Mouse (Mus musculus) lung, embryonic 14.5 days (tissue): ENCODE measurements around the gene Smyd3. TPM values are rescaled to one million over a fixed set of nuclear protein-coding genes. Genes with fewer than 3 reads are reported as not detected.

Experiments
- ATAC-seq: fragments of 200-750 bp; cut with Nextera tagmentation; 2 replicates; pipeline ENCODE4 v1.8.0; 2017; ENCODE audit warnings: mild to moderate bottlenecking, moderate TSS enrichment, moderate library complexity; ENCODE audit not compliant: insufficient read depth
- DNase-seq: peaks from one replicate; pipeline ENCODE4 v3.0.0-alpha.2; 2015
- H3K27ac ChIP-seq: fragments of 300-500 bp; sonication (generic); 2 replicates; pipeline ENCODE4 v1.5.1; 2014; ENCODE audit warnings: low read depth, mild to moderate bottlenecking, moderate library complexity
- H3K27me3 ChIP-seq: fragments of 300-500 bp; sonication (generic); 2 replicates; pipeline ENCODE4 v1.6.1; 2014; ENCODE audit warnings: low read length, control low read depth; ENCODE audit not compliant: insufficient read depth
- H3K36me3 ChIP-seq: fragments of 300-500 bp; sonication (generic); 2 replicates; pipeline ENCODE4 v1.6.1; 2014; ENCODE audit warnings: control low read depth; ENCODE audit not compliant: insufficient read depth
- H3K4me1 ChIP-seq: fragments of 300-500 bp; sonication (generic); 2 replicates; pipeline ENCODE4 v1.6.1; 2014; ENCODE audit warnings: antibody characterized with exemption, control low read depth; ENCODE audit not compliant: insufficient read depth
- H3K4me2 ChIP-seq: fragments of 300-500 bp; sonication (generic); 2 replicates; pipeline ENCODE4 v1.6.1; 2014; ENCODE audit warnings: mild to moderate bottlenecking
- H3K4me3 ChIP-seq: fragments of 300-500 bp; sonication (generic); 2 replicates; pipeline ENCODE4 v1.5.1; 2014; ENCODE audit warnings: low read depth, low read length
- H3K9ac ChIP-seq: fragments of 300-500 bp; sonication (generic); 2 replicates; pipeline ENCODE4 v1.6.1; 2014
- H3K9me3 ChIP-seq: fragments of 300-500 bp; sonication (generic); 2 replicates; pipeline ENCODE4 v1.6.1; 2016; ENCODE audit warnings: low read depth, low read length, control low read depth
- CTCF ChIP-seq: IDR thresholded peaks from 2 replicates; pipeline ENCODE4 v1.5.1; 2016; ENCODE audit warnings: antibody characterized with exemption, low read depth
- WGBS: fragments of 180-500 bp; shearing (Covaris S2); extraction: QIAGEN DNeasy Blood & Tissue Kit; methylation state at CpG from one replicate; pipeline ENCODE4 v1.1.7; 2014; 5-methylcytosine and 5-hydroxymethylcytosine counted together
- polyA plus RNA-seq: library from polyadenylated mRNA; unstranded; fragments of >200 nt; fragmentation: Nextera tagmentation; extraction: Ambion mirVana; gene quantifications from 2 replicates; pipeline ENCODE4 v1.2.1, GENCODE M21; 2014

Smyd3 gene
- polyA plus RNA-seq, 1 experiment from 2014 or later: 20.6 TPM

DNA sequence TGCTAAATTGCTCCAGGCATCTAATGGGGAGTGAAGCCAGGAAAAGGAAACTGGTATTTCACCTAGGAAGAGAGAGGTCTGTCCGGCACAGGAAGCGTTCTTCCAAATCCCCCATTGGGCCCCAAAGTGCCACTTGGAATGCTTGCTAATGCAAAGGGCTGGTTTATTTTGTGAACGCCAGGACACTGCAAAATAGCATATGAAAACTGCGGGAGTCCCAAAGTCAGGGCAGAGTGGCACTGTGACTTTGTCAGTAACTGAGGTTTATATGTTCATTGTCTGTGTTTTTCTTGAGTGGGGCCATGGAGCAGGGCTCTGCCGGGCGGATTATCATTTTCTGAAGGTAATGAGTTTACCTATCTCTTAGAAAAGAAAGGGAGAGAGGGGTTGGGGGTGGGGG is 526.8 kb downstream of the Smyd3 start:
- Histone ChIP-seq H3K9ac (no peak overlapping the region), H3K27me3 (no peaks in the 10 kb centered on the region), H3K4me2 (no peak overlapping the region), H3K27ac (no peak overlapping the region), H3K4me1 (no peaks in the 10 kb centered on the region), H3K36me3 (no peaks in the 10 kb centered on the region), H3K9me3 (no peaks in the 10 kb centered on the region), H3K4me3 (no peak overlapping the region)
- no peak for TF ChIP-seq CTCF
- no peak for DNase-seq
- ATAC-seq: no peak
- WGBS: 61% methylated on average over 6 of the region's 6 CpGs

GRCm38 (mm10) chr1:178989485-178989884 is 528.4 kb downstream of the Smyd3 start:
- no peaks in the 10 kb centered on the region for H3K9me3 ChIP-seq
- no peak overlapping the region for H3K27ac ChIP-seq
- no peak for TF ChIP-seq CTCF
- ATAC-seq: no peak
- H3K9ac ChIP-seq: no peak overlapping the region
- H3K4me2 ChIP-seq: no peak overlapping the region
- no peaks in the 10 kb centered on the region for H3K27me3 ChIP-seq
- 47% methylated on average over 4 of the region's 4 CpGs for WGBS
- no peaks in the 10 kb centered on the region for H3K4me1 ChIP-seq
- no peak overlapping the region for H3K4me3 ChIP-seq
- H3K36me3 ChIP-seq: no peaks in the 10 kb centered on the region
- peak; percentile 43 for DNase-seq

DNA sequence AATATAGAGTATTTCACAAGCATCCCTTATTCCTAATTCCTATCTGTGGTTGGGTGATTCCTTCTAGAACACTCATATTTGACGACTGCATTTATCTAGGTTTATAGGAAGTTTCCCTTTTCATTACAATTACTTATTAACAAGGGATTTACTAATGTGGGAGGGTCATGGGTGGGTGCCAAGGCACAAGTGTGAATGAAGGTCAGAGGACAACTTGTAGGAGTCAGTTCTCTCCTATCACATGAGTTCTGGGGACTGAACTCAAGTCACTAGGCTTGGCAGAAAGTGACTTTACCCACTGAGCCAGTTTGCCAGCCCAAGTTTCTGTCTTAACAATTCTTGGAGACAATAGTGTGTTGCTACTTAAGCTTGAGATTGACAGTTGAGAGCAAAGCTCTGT is 529.7 kb downstream of the Smyd3 start:
- H3K4me2 ChIP-seq: no peak overlapping the region
- TF ChIP-seq CTCF: no peak
- no peaks in the 10 kb centered on the region for H3K9me3 ChIP-seq
- 49% methylated on average over 1 of the region's 1 CpGs for WGBS
- H3K36me3 ChIP-seq: no peaks in the 10 kb centered on the region
- no peaks in the 10 kb centered on the region for H3K4me1 ChIP-seq
- no peak for ATAC-seq
- H3K9ac ChIP-seq: no peak overlapping the region
- H3K27ac ChIP-seq: no peak overlapping the region
- H3K4me3 ChIP-seq: no peak overlapping the region
- DNase-seq: no peak
- H3K27me3 ChIP-seq: no peaks in the 10 kb centered on the region

- ATAC-seq (no peak), DNase-seq (no peak)
- Histone ChIP-seq H3K27me3 (no peaks in the 10 kb centered on the region), H3K36me3 (no peaks in the 10 kb centered on the region), H3K4me2 (no peak overlapping the region), H3K27ac (no peak overlapping the region), H3K9ac (no peak overlapping the region), H3K9me3 (no peaks in the 10 kb centered on the region), H3K4me3 (no peak overlapping the region), H3K4me1 (0 out of 2 replicates have a peak, but pooled peaks cover 3% of the 10 kb centered on the region)
- no peak for TF ChIP-seq CTCF
- WGBS: 64% methylated on average over 5 of the region's 5 CpGs
These were observed 536.2 kb downstream of the Smyd3 start for GRCm38 (mm10) chr1:178981641-178982040.

- TF ChIP-seq CTCF: peak; percentile 12; the same call in 1 of the 2 replicates
- ATAC-seq (no peak), DNase-seq (no peak)
- Histone ChIP-seq H3K4me1 (0 out of 2 replicates have a peak, but pooled peaks cover 3% of the 10 kb centered on the region), H3K27me3 (no peaks in the 10 kb centered on the region), H3K36me3 (no peaks in the 10 kb centered on the region), H3K4me3 (no peak overlapping the region), H3K4me2 (no peak overlapping the region), H3K27ac (no peak overlapping the region), H3K9ac (no peak overlapping the region), H3K9me3 (no peaks in the 10 kb centered on the region)
These were observed 537.7 kb downstream of the Smyd3 start for GRCm38 (mm10) chr1:178980185-178980584.

DNA sequence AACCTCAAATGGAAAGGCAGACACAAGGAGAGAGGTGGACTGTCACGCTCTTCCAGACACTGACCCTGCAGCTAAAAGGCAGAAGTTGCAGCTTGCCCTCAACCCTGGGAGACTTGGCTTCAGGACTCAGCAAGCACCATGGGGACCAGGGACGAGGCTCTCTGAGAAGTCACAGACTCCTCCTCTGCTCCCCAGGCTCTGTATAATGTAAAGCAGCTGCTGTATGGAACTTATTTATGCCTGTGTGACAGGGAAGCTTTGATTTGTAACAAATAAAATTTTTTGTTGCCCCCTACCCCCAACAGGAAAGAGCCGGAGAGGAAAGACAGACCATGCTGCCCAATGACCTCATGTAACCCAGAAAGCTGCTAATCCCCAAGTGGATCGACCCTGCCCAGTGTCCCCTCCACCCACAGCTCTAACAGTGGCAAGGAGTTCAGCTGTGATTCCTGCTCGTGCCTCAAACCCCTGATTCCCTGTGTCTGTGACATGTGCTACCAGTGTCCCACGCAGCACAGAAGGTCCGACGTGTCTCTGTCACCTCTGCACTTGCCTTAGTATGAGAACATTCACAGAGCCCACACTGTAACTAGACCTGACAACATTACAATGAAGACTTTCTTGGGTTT is 539.1 kb downstream of the Smyd3 start:
- H3K4me3 ChIP-seq: no peak overlapping the region
- ATAC-seq (peak; percentile 88), DNase-seq (peak; percentile 82)
- H3K9ac ChIP-seq: no peak overlapping the region
- H3K27me3 ChIP-seq: no peaks in the 10 kb centered on the region
- H3K27ac ChIP-seq: no peak overlapping the region; the same call in 1 of the 2 replicates
- H3K4me2 ChIP-seq: no peak overlapping the region
- H3K4me1 ChIP-seq: 0 out of 2 replicates have a peak, but pooled peaks cover 3% of the 10 kb centered on the region
- 34% methylated on average over 8 of the region's 8 CpGs for WGBS
- H3K36me3 ChIP-seq: no peaks in the 10 kb centered on the region
- no peaks in the 10 kb centered on the region for H3K9me3 ChIP-seq
- TF ChIP-seq CTCF: no peak

DNA sequence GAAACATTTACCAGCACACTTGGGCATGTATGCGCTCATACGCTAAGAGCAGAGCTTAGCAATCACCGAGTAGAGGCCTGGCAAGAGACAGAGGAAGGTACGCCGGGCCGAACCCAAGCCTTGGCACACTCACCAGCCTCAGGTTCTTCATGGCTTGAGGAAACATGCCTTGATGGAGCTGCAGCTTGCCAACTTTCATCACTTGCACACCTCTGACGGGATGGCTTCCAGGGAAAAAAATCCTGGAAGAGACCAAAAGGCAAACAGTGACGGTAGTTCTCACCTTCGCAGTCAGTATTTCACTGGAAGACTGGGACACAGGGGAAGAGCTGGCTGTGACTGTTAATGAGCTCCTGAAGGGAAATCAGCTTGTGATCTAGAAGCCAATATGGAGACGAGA is 545.8 kb downstream of the Smyd3 start:
- no peaks in the 10 kb centered on the region for H3K9me3 ChIP-seq
- H3K4me1 ChIP-seq: no peaks in the 10 kb centered on the region
- no peak for TF ChIP-seq CTCF
- 87% methylated on average over 10 of the region's 10 CpGs for WGBS
- H3K27ac ChIP-seq: no peak overlapping the region
- H3K27me3 ChIP-seq: no peaks in the 10 kb centered on the region
- H3K4me3 ChIP-seq: no peak overlapping the region
- DNase-seq (no peak), ATAC-seq (no peak)
- H3K4me2 ChIP-seq: no peak overlapping the region
- no peaks in the 10 kb centered on the region for H3K36me3 ChIP-seq
- H3K9ac ChIP-seq: no peak overlapping the region

GRCm38 (mm10) chr1:178961661-178962060 is 556.2 kb downstream of the Smyd3 start:
- Histone ChIP-seq H3K27me3 (no peaks in the 10 kb centered on the region), H3K36me3 (no peaks in the 10 kb centered on the region), H3K9me3 (no peaks in the 10 kb centered on the region), H3K4me1 (no peaks in the 10 kb centered on the region), H3K9ac (no peak overlapping the region), H3K27ac (no peak overlapping the region), H3K4me3 (no peak overlapping the region), H3K4me2 (no peak overlapping the region)
- ATAC-seq (no peak), DNase-seq (no peak)
- WGBS: 82% methylated on average over 9 of the region's 9 CpGs
- no peak for TF ChIP-seq CTCF
